Mouse (Mus musculus): ENCODE measurements at regions not wholly inside any gene's neighbourhood (a gene's known extent, or its start where the extent isn't known, plus 50 kb on each side); places are given as distances from the start of the nearest gene placed in this dataset.

DNA sequence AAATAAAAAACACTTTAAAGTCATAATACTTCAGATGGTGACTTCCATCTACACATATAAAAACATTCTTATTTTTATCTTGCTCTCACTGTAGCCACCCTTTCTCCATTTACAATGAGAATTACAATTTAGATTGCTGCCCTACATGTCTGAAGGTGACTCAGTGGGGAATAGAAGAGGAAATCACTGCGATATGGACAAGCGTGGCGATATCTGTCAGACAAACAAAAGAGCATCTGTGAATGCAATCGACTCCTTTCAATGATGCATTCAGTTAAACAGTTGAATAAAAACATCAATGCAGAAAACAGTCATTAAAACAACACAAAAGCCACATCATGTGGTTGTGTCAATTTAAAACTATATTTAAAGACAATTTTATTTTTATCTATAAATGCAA lies 408.6 kb downstream of the Mat2b start:
- TF ChIP-seq POLR2A (IDR thresholded peaks at IDR 0.05; ENCODE audit: insufficient read length, low read depth) (no peak), USF1 (IDR thresholded peaks at IDR 0.05; ENCODE audit: low read depth) (no peak), CEBPB (IDR thresholded peaks at IDR 0.05; ENCODE audit: insufficient read depth, poor library complexity, severe bottlenecking) (no peak), TCF3 (IDR thresholded peaks at IDR 0.05; ENCODE audit: insufficient read length, low read depth) (no peak), POLR2AphosphoS2 (IDR thresholded peaks at IDR 0.05; ENCODE audit: insufficient read length, low read depth) (no peak), E2F4 (IDR thresholded peaks at IDR 0.05; ENCODE audit: insufficient read depth) (no peak), MYOG (IDR thresholded peaks at IDR 0.05; ENCODE audit: control insufficient read depth in 1 of 3, insufficient read depth in 1 of 3, insufficient read length in 2 of 3, low read depth in 2 of 3) (no peak)

Data from myocyte (in vitro differentiated cells).